Mouse (Mus musculus) midbrain, embryonic 16.5 days (tissue): Measurements from ENCODE around the gene Nbl1. TPM values are rescaled to one million over a fixed set of nuclear protein-coding genes. Genes with fewer than 3 reads are reported as not detected.

Experiments used
- ATAC-seq: fragments of 200-750 bp; cut with Nextera tagmentation; 2 replicates; pipeline ENCODE4 v1.8.0; 2017; ENCODE audit warnings: moderate TSS enrichment
- H3K27ac ChIP-seq: fragments of 300-500 bp; sonication (generic); 2 replicates; pipeline ENCODE4 v1.5.1; 2014; ENCODE audit warnings: mild to moderate bottlenecking, low read length, mixed read lengths
- H3K27me3 ChIP-seq: fragments of 300-500 bp; sonication (generic); 2 replicates; pipeline ENCODE4 v1.6.1; 2014; ENCODE audit warnings: low read depth, low read length, mixed read lengths; ENCODE audit not compliant: control insufficient read depth, insufficient read depth
- H3K36me3 ChIP-seq: fragments of 300-500 bp; sonication (generic); 2 replicates; pipeline ENCODE4 v1.6.1; 2014; ENCODE audit warnings: mild to moderate bottlenecking, low read length, moderate library complexity, mixed read lengths; ENCODE audit not compliant: control insufficient read depth, insufficient read depth
- H3K4me1 ChIP-seq: fragments of 300-500 bp; sonication (generic); 2 replicates; pipeline ENCODE4 v1.6.1; 2014; ENCODE audit warnings: mild to moderate bottlenecking, low read length, mixed read lengths; ENCODE audit not compliant: control insufficient read depth, insufficient read depth
- H3K4me2 ChIP-seq: fragments of 300-500 bp; sonication (generic); 2 replicates; pipeline ENCODE4 v1.6.1; 2014; ENCODE audit warnings: mild to moderate bottlenecking, low read length, mixed read lengths
- H3K4me3 ChIP-seq: fragments of 300-500 bp; sonication (generic); 2 replicates; pipeline ENCODE4 v1.5.1; 2014; ENCODE audit warnings: low read depth, mild to moderate bottlenecking, low read length, moderate library complexity, mixed read lengths
- H3K9ac ChIP-seq: fragments of 300-500 bp; sonication (generic); 2 replicates; pipeline ENCODE4 v1.6.1; 2014; ENCODE audit warnings: low read depth, low read length, mixed read lengths
- H3K9me3 ChIP-seq: fragments of 300-500 bp; sonication (generic); replicated peaks from 2 replicates; pipeline ENCODE4 v1.6.1; 2014; ENCODE audit warnings: mild to moderate bottlenecking, low read length, mixed read lengths; ENCODE audit not compliant: control insufficient read depth, poor library complexity, severe bottlenecking
- WGBS: fragments of 180-500 bp; shearing (Covaris S2); extraction: QIAGEN DNeasy Blood & Tissue Kit; methylation state at CpG from one replicate; pipeline ENCODE4 v1.1.7; 2014; 5-methylcytosine and 5-hydroxymethylcytosine counted together
- polyA plus RNA-seq: library from polyadenylated mRNA; unstranded; fragments of >200 nt; fragmentation: Nextera tagmentation; extraction: Ambion mirVana; gene quantifications from 2 replicates; pipeline ENCODE4 v1.2.1, GENCODE M21; 2015

Gene Nbl1
- polyA plus RNA-seq, 1 experiment from 2014 or later = 30.6 TPM

GRCm38 (mm10) chr4:139058029-139058428, 34.8 kb downstream of the Nbl1 start:
- 0 out of 2 replicates have a peak, but pooled peaks cover 2% of the 10 kb centered on the region for H3K4me1 ChIP-seq
- no peaks in the 10 kb centered on the region for H3K9me3 ChIP-seq
- H3K4me3 ChIP-seq = no peak overlapping the region
- H3K4me2 ChIP-seq = no peak overlapping the region
- 92% methylated on average over 5 of the region's 5 CpGs for WGBS
- H3K27ac ChIP-seq = no peak overlapping the region
- no peaks in the 10 kb centered on the region for H3K36me3 ChIP-seq
- H3K9ac ChIP-seq = no peak overlapping the region
- H3K27me3 ChIP-seq = no peaks in the 10 kb centered on the region; the same call in 1 of the 2 replicates
- ATAC-seq = no peak

- ATAC-seq = no peak
- H3K4me3 ChIP-seq = no peak overlapping the region
- no peaks in the 10 kb centered on the region for H3K36me3 ChIP-seq
- H3K4me2 ChIP-seq = no peak overlapping the region
- H3K27me3 ChIP-seq = no peaks in the 10 kb centered on the region; the same call in 1 of the 2 replicates
- 0 out of 2 replicates have a peak, but pooled peaks cover 2% of the 10 kb centered on the region for H3K4me1 ChIP-seq
- no peaks in the 10 kb centered on the region for H3K9me3 ChIP-seq
- H3K9ac ChIP-seq = no peak overlapping the region
- WGBS = 72% methylated on average over 5 of the region's 5 CpGs
- H3K27ac ChIP-seq = no peak overlapping the region
These were observed 35.5 kb downstream of the Nbl1 start for GRCm38 (mm10) chr4:139057291-139057690.

GRCm38 (mm10) chr4:139055744-139056143, 37.0 kb downstream of the Nbl1 start:
- H3K36me3 ChIP-seq = no peaks in the 10 kb centered on the region
- H3K9ac ChIP-seq = no peak overlapping the region
- 0 out of 2 replicates have a peak overlapping the region, but pooled peaks have one; percentile 44 for H3K27ac ChIP-seq
- H3K27me3 ChIP-seq = no peaks in the 10 kb centered on the region
- no peak for ATAC-seq
- no peak overlapping the region for H3K4me3 ChIP-seq
- no peak overlapping the region for H3K4me2 ChIP-seq
- 73% methylated on average over 3 of the region's 3 CpGs for WGBS
- H3K4me1 ChIP-seq = 0 out of 2 replicates have a peak, but pooled peaks cover 2% of the 10 kb centered on the region
- no peaks in the 10 kb centered on the region for H3K9me3 ChIP-seq

GRCm38 (mm10) chr4:139055336-139055735, 37.5 kb downstream of the Nbl1 start:
- H3K27me3 ChIP-seq = no peaks in the 10 kb centered on the region
- no peak overlapping the region for H3K9ac ChIP-seq
- H3K27ac ChIP-seq = 0 out of 2 replicates have a peak overlapping the region, but pooled peaks have one; percentile 44
- no peaks in the 10 kb centered on the region for H3K9me3 ChIP-seq
- H3K4me2 ChIP-seq = no peak overlapping the region
- 59% methylated on average over 4 of the region's 4 CpGs for WGBS
- H3K4me3 ChIP-seq = no peak overlapping the region
- H3K4me1 ChIP-seq = 0 out of 2 replicates have a peak, but pooled peaks cover 2% of the 10 kb centered on the region
- ATAC-seq = no peak
- no peaks in the 10 kb centered on the region for H3K36me3 ChIP-seq

GRCm38 (mm10) chr4:139054300-139054923, 38.4 kb downstream of the Nbl1 start:
- H3K36me3 ChIP-seq = no peaks in the 10 kb centered on the region
- WGBS = 45% methylated on average over 9 of the region's 9 CpGs
- H3K9me3 ChIP-seq = no peaks in the 10 kb centered on the region
- 0 out of 2 replicates have a peak overlapping the region, but pooled peaks have one; percentile 25 for H3K9ac ChIP-seq
- ATAC-seq = peak; percentile 75
- 0 out of 2 replicates have a peak, but pooled peaks cover 2% of the 10 kb centered on the region for H3K4me1 ChIP-seq
- H3K4me3 ChIP-seq = no peak overlapping the region
- no peaks in the 10 kb centered on the region for H3K27me3 ChIP-seq
- H3K27ac ChIP-seq = peak overlapping the region; percentile 61; the same call in 1 of the 2 replicates
- H3K4me2 ChIP-seq = no peak overlapping the region

GRCm38 (mm10) chr4:139053391-139053790, 39.4 kb downstream of the Nbl1 start:
- WGBS = 44% methylated on average over 5 of the region's 5 CpGs
- no peak for ATAC-seq
- no peak overlapping the region for H3K4me2 ChIP-seq

GRCm38 (mm10) chr4:139052796-139053195, 40.0 kb downstream of the Nbl1 start:
- Histone ChIP-seq H3K4me1 (0 out of 2 replicates have a peak, but pooled peaks cover 2% of the 10 kb centered on the region), H3K27me3 (no peaks in the 10 kb centered on the region), H3K9me3 (no peaks in the 10 kb centered on the region), H3K4me2 (no peak overlapping the region), H3K9ac (no peak overlapping the region), H3K27ac (no peak overlapping the region), H3K4me3 (no peak overlapping the region), H3K36me3 (no peaks in the 10 kb centered on the region)
- WGBS = 90% methylated on average over 7 of the region's 7 CpGs
- ATAC-seq = no peak

More at GRCm38 (mm10) chr4:139053391-139053790, 39.4 kb downstream of the Nbl1 start:
- Histone ChIP-seq H3K4me3 (no peak overlapping the region), H3K36me3 (no peaks in the 10 kb centered on the region), H3K9ac (no peak overlapping the region), H3K9me3 (no peaks in the 10 kb centered on the region), H3K27ac (no peak overlapping the region), H3K27me3 (no peaks in the 10 kb centered on the region), H3K4me1 (0 out of 2 replicates have a peak, but pooled peaks cover 2% of the 10 kb centered on the region)

GRCm38 (mm10) chr4:139048518-139048917, 44.3 kb downstream of the Nbl1 start:
- Histone ChIP-seq H3K4me3 (no peak overlapping the region), H3K9ac (no peak overlapping the region), H3K27me3 (no peaks in the 10 kb centered on the region), H3K36me3 (no peaks in the 10 kb centered on the region), H3K4me2 (no peak overlapping the region), H3K9me3 (no peaks in the 10 kb centered on the region), H3K4me1 (no peaks in the 10 kb centered on the region), H3K27ac (no peak overlapping the region)
- ATAC-seq = no peak
- WGBS = 58% methylated on average over 6 of the region's 6 CpGs

- no peak overlapping the region for H3K4me3 ChIP-seq
- 63% methylated on average over 5 of the region's 5 CpGs for WGBS
- peak; percentile 54; the same call in 1 of the 2 replicates for ATAC-seq
- H3K4me1 ChIP-seq = no peaks in the 10 kb centered on the region
- no peak overlapping the region for H3K9ac ChIP-seq
- H3K27ac ChIP-seq = no peak overlapping the region; the same call in 1 of the 2 replicates
- H3K4me2 ChIP-seq = no peak overlapping the region
- no peaks in the 10 kb centered on the region for H3K9me3 ChIP-seq
- no peaks in the 10 kb centered on the region for H3K36me3 ChIP-seq
- H3K27me3 ChIP-seq = no peaks in the 10 kb centered on the region
These were observed 46.4 kb downstream of the Nbl1 start for GRCm38 (mm10) chr4:139046354-139046753.
